Mouse (Mus musculus) CH12.LX (cell line): Measurements from ENCODE around the gene Dcun1d5. TPM values are rescaled to one million over a fixed set of nuclear protein-coding genes. Genes with fewer than 3 reads are reported as not detected.

Experiments
- DNase-seq: peaks from one replicate; pipeline ENCODE4 v3.0.0-alpha.2; 2013; ENCODE audit errors: extremely low read depth
- H3K27ac ChIP-seq: 2 replicates; pipeline ENCODE4 v1.5.1; 2012; ENCODE audit warnings: low read depth, mild to moderate bottlenecking, control low read depth, moderate library complexity; ENCODE audit not compliant: insufficient read depth
- H3K27me3 ChIP-seq: replicated peaks from 2 replicates; pipeline ENCODE3; 2012; ENCODE audit warnings: inconsistent platforms
- H3K36me3 ChIP-seq, 2 experiments: replicated peaks in 1 of 2; 2 replicates each; pipeline versions ENCODE3 to v1.6.1; 2012; ENCODE audit warnings: inconsistent platforms in 1 of 2, low read length in 1 of 2, mild to moderate bottlenecking in 1 of 2, mixed read lengths in 1 of 2, moderate library complexity in 1 of 2; ENCODE audit not compliant: control insufficient read depth in 1 of 2, insufficient read depth in 1 of 2
- H3K4me1 ChIP-seq, 2 experiments: 2 replicates each; pipeline ENCODE4 v1.6.1; 2012; ENCODE audit warnings: inconsistent platforms in 1 of 2, moderate library complexity in 1 of 2; ENCODE audit not compliant: insufficient read depth in 2 of 2, control insufficient read depth in 1 of 2
- H3K4me2 ChIP-seq: 2 replicates; pipeline ENCODE4 v1.6.1; 2012; ENCODE audit warnings: low read depth, mild to moderate bottlenecking, control low read depth; ENCODE audit not compliant: poor library complexity, insufficient read depth, severe bottlenecking
- H3K4me3 ChIP-seq, 3 experiments: fragments of 150-350 bp in 1 of 3; sonication (generic) in 1 of 3; replicated peaks in 1 of 3; 2 replicates each; pipeline versions ENCODE3 to v1.5.1; 2011 to 2012; ENCODE audit warnings: low read depth in 2 of 3, low read length in 2 of 3, mild to moderate bottlenecking in 2 of 3, moderate library complexity in 2 of 3, control low read depth in 1 of 3, improper control_type of control experiment in 1 of 3, inconsistent platforms in 1 of 3, mixed read lengths in 1 of 3; ENCODE audit not compliant: poor library complexity in 1 of 3
- H3K79me2 ChIP-seq: replicated peaks from 2 replicates; pipeline ENCODE4 v1.6.1; 2012; ENCODE audit warnings: mild to moderate bottlenecking, moderate library complexity; ENCODE audit not compliant: control insufficient read depth, poor library complexity, insufficient read depth, severe bottlenecking; ENCODE audit errors: extremely low read depth
- H3K9ac ChIP-seq: 2 replicates; pipeline ENCODE4 v1.6.1; 2012; ENCODE audit warnings: low read depth, mild to moderate bottlenecking, control low read depth, moderate library complexity; ENCODE audit not compliant: insufficient read depth
- H3K9me3 ChIP-seq: replicated peaks from 2 replicates; pipeline ENCODE3; 2012; ENCODE audit warnings: low read length, inconsistent platforms, mixed read lengths
- CTCF ChIP-seq, 2 experiments: IDR thresholded peaks in 1 of 2; conservative IDR thresholded peaks in 1 of 2; 2 replicates each; pipeline ENCODE4 v1.5.1; 2011 to 2012; ENCODE audit warnings: low read depth in 2 of 2, low read length in 2 of 2, improper control_type of control experiment in 1 of 2, inconsistent platforms in 1 of 2, mild to moderate bottlenecking in 1 of 2, moderate library complexity in 1 of 2
- IRF4 ChIP-seq: IDR thresholded peaks from 2 replicates; pipeline ENCODE4 v1.6.1; 2014; ENCODE audit warnings: low read depth, mild to moderate bottlenecking, inconsistent platforms, low read length, improper control_type of control experiment
- JUND ChIP-seq: conservative IDR thresholded peaks from 2 replicates; pipeline ENCODE4 v1.6.1; 2011; ENCODE audit warnings: low read depth, low read length, improper control_type of control experiment
- MAFK ChIP-seq: IDR thresholded peaks from 2 replicates; pipeline ENCODE4 v1.6.1; 2011; ENCODE audit warnings: low read length, improper control_type of control experiment; ENCODE audit not compliant: insufficient replicate concordance
- MAX ChIP-seq: IDR thresholded peaks from 2 replicates; pipeline ENCODE4 v1.6.1; 2011; ENCODE audit warnings: low read length, improper control_type of control experiment
- MXI1 ChIP-seq: IDR thresholded peaks from 2 replicates; pipeline ENCODE4 v1.6.1; 2011; ENCODE audit warnings: mild to moderate bottlenecking, low read depth, low read length, improper control_type of control experiment
- MYC ChIP-seq: IDR thresholded peaks from 2 replicates; pipeline ENCODE4 v1.6.1; 2011; ENCODE audit warnings: low read depth, mild to moderate bottlenecking, improper control_type of control experiment, low read length
- NELFE ChIP-seq: IDR thresholded peaks from 2 replicates; pipeline ENCODE4 v1.6.1; 2011; ENCODE audit warnings: low read depth, low read length, improper control_type of control experiment
- PAX5 ChIP-seq: IDR thresholded peaks from 2 replicates; pipeline ENCODE4 v1.6.1; 2012; ENCODE audit warnings: low read length, inconsistent platforms, mixed read lengths
- RAD21 ChIP-seq: IDR thresholded peaks from 2 replicates; pipeline ENCODE4 v1.6.1; 2011; ENCODE audit warnings: low read depth, mild to moderate bottlenecking, low read length, improper control_type of control experiment, moderate library complexity
- RCOR1 ChIP-seq: conservative IDR thresholded peaks from 2 replicates; pipeline ENCODE4 v1.6.1; 2012; ENCODE audit warnings: low read depth, mild to moderate bottlenecking, inconsistent platforms, low read length, improper control_type of control experiment
- SIN3A ChIP-seq: IDR thresholded peaks from 2 replicates; pipeline ENCODE4 v1.6.1; 2012; ENCODE audit warnings: low read length, improper control_type of control experiment, inconsistent platforms
- SMC3 ChIP-seq: IDR thresholded peaks from 2 replicates; pipeline ENCODE4 v1.6.1; 2011; ENCODE audit warnings: low read depth, low read length, improper control_type of control experiment
- TBP ChIP-seq: conservative IDR thresholded peaks from 2 replicates; pipeline ENCODE4 v1.6.1; 2011; ENCODE audit warnings: low read depth, low read length, improper control_type of control experiment
- ZC3H11A ChIP-seq: IDR thresholded peaks from 2 replicates; pipeline ENCODE4 v1.6.1; 2012; ENCODE audit warnings: low read depth, mild to moderate bottlenecking, inconsistent platforms, low read length, improper control_type of control experiment
- ZKSCAN1 ChIP-seq: IDR thresholded peaks from 2 replicates; pipeline ENCODE4 v1.6.1; 2012; ENCODE audit warnings: low read depth, inconsistent platforms, low read length, improper control_type of control experiment, borderline replicate concordance
- ZMIZ1 ChIP-seq: IDR thresholded peaks from 2 replicates; pipeline ENCODE4 v1.6.1; 2012; ENCODE audit warnings: low read depth, mild to moderate bottlenecking, inconsistent platforms, low read length, improper control_type of control experiment
- dilution Hi-C: fragments of 300-500 bp; cut with MboI; formaldehyde crosslinking; loops from 2 replicates; pipeline ENCODE4 v1.14.3; 2020; ENCODE audit warnings: low sequenced_read_pairs; ENCODE audit not compliant: extremely low pct_unique_long_range_greater_than_20kb, extremely low pct_ligation_motif_present
- in situ Hi-C: fragments of 300-500 bp; cut with MboI; formaldehyde crosslinking; loops from 3 replicates; pipeline ENCODE4 v1.14.3; 2019; ENCODE audit warnings: low sequenced_read_pairs, low pct_ligation_motif_present, low pct_unique_long_range_greater_than_20kb, mixed read lengths
- polyA plus RNA-seq: library from polyadenylated mRNA; unstranded; fragments of >175 nt; gene quantifications from 2 replicates; pipeline ENCODE4 v1.2.1, GENCODE M21; 2012; ENCODE audit warnings: low read depth; ENCODE audit not compliant: insufficient read length
- total RNA-seq, 2 experiments: library from RNA; depleted of rRNA; stranded (reverse); fragments of 300-350 nt in 1 of 2; fragments of >200 nt in 1 of 2; gene quantifications; 2 replicates each; pipeline ENCODE4 v1.2.3; 2012 to 2014

Dcun1d5 gene
- total and polyA plus RNA-seq, 3 experiments, result 72.6 to 251 (median 246) TPM

- Histone ChIP-seq H3K27me3 (no peaks in the 10 kb centered on the region), H3K79me2 (no peaks in the 10 kb centered on the region), H3K4me2 (no peak overlapping the region), H3K9ac (no peak overlapping the region), H3K4me1 (peaks cover 0 to 20% of the 10 kb centered on the region in 2 experiments; a peak in 2 of 4 replicates), H3K27ac (no peak overlapping the region), H3K4me3 (no peak overlapping the region), H3K9me3 (no peaks in the 10 kb centered on the region), H3K36me3 (peaks cover 6 to 33% of the 10 kb centered on the region in 2 experiments)
- in situ Hi-C loops, result loop anchor here (25.0 kb wide), 1 partner anchor 646 kb away; the partner anchor contains the start of gene Birc3
- DNase-seq, result peak; percentile 54
- TF ChIP-seq CTCF (conservative IDR thresholded peaks at IDR 0.05 in 1 of 2, IDR thresholded peaks at IDR 0.05 in 1 of 2; ENCODE audit: low read depth in 2 of 2, low read length in 2 of 2) (peak; percentile 40 to 77; a peak in 3 of 4 replicates), ZC3H11A (peak; percentile 36), JUND (no peak), SMC3 (peak; percentile 65), NELFE (no peak), RAD21 (peak; percentile 85), ZMIZ1 (no peak), SIN3A (no peak)
- dilution Hi-C loops, result no loop called here
These were observed 31.9 kb downstream of the Dcun1d5 start for GRCm38 (mm10) chr9:7216240-7216639.

- TF ChIP-seq RAD21, result peak; percentile 87
- TF ChIP-seq TBP, result 0 out of 2 replicates have a peak, but pooled peaks have one; percentile 30
- TF ChIP-seq MAX, result peak; percentile 63
- peak in 1 of 2 experiments; percentile 78; a peak in 2 of 4 replicates for TF ChIP-seq CTCF (conservative IDR thresholded peaks at IDR 0.05 in 1 of 2, IDR thresholded peaks at IDR 0.05 in 1 of 2; ENCODE audit: low read depth in 2 of 2, low read length in 2 of 2)
- no peak for TF ChIP-seq ZKSCAN1
- TF ChIP-seq SMC3, result peak; percentile 76
- no peak for TF ChIP-seq PAX5
- no peak for TF ChIP-seq MAFK
- TF ChIP-seq IRF4, result peak; percentile 54; the same call in 1 of the 2 replicates
- TF ChIP-seq MYC, result peak; percentile 84
- TF ChIP-seq RCOR1, result peak; percentile 6; the same call in 1 of the 2 replicates
- TF ChIP-seq MXI1, result peak; percentile 76; the same call in 1 of the 2 replicates
- no peaks in the 10 kb centered on the region for H3K79me2 ChIP-seq
- peak overlapping the region; percentile 44; the same call in 1 of the 2 replicates for H3K4me2 ChIP-seq
- H3K4me1 ChIP-seq, result peaks cover 0 to 29% of the 10 kb centered on the region in 2 experiments; a peak in 2 of 4 replicates
- DNase-seq, result peak; percentile 58
- peaks cover 0 to 20% of the 10 kb centered on the region in 2 experiments for H3K36me3 ChIP-seq
- dilution Hi-C loops (no loop called here), in situ Hi-C loops (loop anchor here (5.0 to 25.0 kb wide), 2 partner anchors 376 to 641 kb away; partner anchors contain the start of gene Birc3)
- peak overlapping the region; percentile 15; the same call in 1 of the 2 replicates for H3K27ac ChIP-seq
- H3K27me3 ChIP-seq, result no peaks in the 10 kb centered on the region
- H3K4me3 ChIP-seq, result no peak overlapping the region
- H3K9me3 ChIP-seq, result no peaks in the 10 kb centered on the region
- 0 out of 2 replicates have a peak overlapping the region, but pooled peaks have one; percentile 38 for H3K9ac ChIP-seq
These were observed 36.7 kb downstream of the Dcun1d5 start for GRCm38 (mm10) chr9:7221024-7221423.
